Mouse (Mus musculus): ENCODE measurements around the gene Osbpl11.

GRCm38 (mm10) chr16:33191671-33192091 is 6.8 kb downstream of the Osbpl11 start:
- no peak for TF ChIP-seq CTCF (IDR thresholded peaks at IDR 0.05)
- no peak for TF ChIP-seq EP300 (IDR thresholded peaks at IDR 0.05; ENCODE audit: insufficient read depth, low read depth, low read length)

Data from heart, adult 2 months (tissue).